Mouse (Mus musculus): ENCODE measurements around the gene Stpg4.

Gene Stpg4

DNA sequence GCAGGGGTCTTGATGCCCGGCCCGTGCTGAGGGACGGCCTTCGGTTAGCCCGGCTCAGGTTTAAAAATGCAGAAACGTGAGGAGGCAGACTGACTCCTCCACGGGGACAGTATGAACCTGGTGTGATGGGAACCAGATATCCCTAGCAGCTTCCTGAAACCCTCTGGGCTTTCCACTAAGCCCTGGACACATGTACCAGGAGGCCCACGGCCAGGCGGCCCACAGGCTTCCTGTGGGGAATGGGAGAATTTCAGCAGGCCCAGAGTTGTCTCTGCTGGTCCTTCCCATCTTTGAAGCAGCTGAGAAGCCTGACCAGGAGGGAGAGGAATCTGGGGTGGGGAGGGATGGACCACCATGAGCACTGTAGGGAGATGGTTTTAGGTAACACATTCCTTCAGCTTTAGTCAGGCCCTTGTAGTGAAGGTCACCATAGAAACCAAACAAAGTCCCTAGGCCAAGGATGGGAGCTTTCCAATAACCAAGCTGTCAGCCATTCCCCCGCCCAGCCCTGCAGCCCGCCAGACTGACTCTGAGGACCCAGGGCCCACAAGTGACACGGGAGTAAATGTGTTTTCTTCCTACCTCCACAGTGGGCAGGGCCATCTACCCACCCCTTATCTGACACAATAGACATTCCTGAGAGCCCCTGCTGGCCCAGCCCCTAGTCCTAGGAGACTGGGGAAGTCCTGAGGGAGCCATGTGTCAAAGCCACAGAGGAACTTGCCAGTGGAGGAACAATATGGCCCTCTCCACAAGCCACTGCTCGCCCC, 76.9 kb downstream of the Stpg4 start:
- no peak for DNase-seq (ENCODE audit: low spot score in 2 of 2)

DNA sequence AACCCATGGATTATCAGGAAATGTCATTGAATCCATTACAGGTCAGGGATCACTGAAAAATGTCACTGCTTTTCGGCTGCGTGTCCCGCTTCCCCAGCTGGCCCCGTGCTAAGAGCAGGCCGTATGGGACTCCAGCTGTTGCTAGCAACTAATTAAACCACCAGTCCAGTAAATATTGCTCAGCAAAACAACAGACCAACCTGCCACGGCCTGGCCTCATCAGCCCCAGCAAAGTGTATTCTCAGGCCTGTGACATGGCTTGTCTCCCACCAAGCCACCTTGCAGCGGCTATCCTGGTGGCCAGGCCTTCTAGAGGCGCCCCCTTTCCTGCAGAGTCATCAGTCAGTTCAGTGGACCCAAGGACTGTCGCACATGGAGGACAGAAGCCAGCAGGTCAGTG, 78.0 kb downstream of the Stpg4 start:
- no peak for DNase-seq (ENCODE audit: low spot score in 2 of 2)

DNA sequence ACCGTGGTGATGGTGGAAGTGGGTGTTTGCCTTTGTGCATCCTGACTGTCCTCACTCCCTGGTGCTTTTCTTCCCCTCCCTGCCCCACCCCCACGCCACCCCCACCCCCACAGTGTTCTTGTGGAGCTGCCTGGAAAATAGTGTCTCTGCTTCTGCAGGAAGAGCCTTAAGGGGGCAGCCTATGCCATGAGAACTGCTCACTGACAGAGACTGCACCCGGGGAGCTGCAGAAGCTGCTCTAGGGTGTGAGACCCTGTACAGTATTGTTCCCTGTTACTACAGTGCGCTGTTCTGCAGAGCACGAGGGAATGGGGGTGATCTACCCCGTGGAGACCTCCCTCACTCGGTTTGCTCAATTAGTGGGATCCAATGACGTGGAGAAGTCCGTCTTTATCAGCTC, 78.5 kb downstream of the Stpg4 start:
- no peak for DNase-seq (ENCODE audit: low spot score in 2 of 2)

DNA sequence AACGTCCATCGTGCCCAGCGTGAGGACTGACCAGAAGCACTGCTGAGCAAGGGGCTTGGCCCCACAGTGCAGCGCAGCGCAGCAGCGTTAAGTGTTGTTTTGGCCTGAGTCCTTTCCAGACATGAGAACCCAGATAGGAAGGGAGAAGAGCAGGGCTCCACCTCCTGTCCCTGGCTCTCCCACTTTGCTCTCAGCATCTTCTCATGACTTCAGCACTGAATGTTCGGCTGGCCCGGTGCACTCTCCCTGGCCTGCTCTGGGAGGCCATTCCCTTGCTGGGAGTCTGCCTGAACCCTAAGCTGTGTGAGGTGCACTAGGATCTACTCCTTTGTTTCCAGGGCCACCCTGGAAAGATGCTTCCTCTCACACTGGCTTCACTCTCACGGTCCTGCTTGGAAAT, 79.2 kb downstream of the Stpg4 start:
- DNase-seq (ENCODE audit: low spot score in 2 of 2) = no peak

DNA sequence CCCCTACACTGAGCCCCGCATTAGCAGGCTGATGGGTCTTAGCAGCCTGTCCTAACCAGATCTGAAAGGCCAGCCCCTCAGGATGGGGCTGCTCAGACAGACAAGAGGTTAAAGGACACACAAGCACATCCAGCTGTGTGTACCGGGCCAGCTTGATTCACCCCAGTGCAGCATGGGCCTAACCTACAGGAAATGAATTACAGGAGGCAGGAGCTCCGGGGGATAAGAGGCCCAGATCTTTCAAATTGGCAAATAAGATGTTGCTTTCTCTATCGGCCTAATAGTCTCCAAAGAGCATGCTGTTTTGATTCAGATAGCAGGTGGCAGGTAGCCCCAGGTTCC, 82.3 kb downstream of the Stpg4 start:
- DNase-seq (ENCODE audit: low spot score in 2 of 2) = no peak

DNA sequence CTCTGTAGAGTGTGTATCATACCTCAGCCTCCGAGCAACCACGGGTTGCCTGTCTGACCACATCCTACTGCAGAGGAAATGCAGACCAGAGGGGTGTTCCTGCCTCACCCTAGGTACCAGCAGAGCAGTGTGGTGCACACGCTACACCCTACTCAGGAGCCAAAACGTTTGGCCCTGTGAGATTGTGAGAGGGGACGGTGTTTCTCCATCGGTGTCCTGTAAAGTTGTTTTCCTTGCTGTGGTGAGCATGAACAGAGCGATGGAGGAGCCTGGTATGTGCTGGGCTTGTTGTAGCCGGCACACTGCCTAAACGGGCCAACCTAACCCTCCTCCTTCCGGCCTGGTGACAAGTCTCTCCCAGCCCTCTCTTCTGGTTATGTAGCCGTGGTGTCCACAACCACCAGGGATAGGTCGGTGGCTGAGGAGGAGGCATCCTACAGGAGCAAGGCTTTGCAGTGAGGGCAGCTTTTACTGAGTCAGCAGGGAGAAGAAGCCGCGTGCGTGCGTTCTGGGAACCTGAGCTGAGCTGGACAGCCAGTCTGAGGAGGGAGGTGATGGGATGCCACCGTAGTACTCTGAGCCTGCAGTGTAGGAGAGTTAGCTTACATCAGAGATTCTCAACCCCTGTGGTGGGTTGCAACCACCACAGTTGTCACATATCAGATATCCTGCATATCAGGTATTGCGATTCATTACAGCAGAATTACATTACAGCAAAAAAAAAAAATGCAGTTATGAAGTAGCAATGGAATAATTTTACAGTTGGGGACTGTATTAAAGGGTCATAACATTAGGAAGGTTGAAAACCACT, 82.9 kb downstream of the Stpg4 start:
- no peak for DNase-seq (ENCODE audit: low spot score in 2 of 2)

DNA sequence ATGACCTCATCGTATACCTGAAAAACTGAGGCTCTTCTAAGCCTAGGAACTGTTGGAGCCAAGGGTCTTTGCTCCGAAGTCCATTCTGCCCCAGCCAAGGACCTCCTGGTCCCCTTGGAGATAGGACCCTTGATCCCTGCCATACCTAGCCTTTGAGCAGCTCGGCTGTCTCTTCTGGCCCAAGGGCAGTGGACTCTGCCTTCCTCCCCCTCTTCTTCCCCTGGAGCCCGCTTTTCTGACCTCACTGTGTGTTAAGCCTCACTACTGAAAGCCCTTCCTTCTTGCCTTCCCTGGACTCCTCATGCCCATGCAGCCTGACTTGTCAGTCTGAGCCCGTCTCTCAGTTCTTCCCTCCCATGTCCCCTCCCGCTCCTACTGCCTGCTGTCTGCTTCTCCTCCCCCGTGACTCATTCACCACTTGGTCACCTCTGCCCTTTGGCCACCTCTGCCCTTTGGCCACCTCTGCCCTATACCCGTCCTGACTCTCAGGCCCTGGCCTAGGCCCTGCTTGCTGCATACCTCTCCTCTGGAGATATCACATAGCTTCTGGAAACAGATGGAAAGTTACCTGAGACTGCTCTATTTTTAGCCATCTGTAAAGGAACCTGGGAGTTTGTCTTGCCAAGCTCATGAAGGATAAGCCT, 84.4 kb downstream of the Stpg4 start:
- DNase-seq (ENCODE audit: low spot score in 2 of 2) = no peak
